Mouse (Mus musculus): ENCODE results near the gene Slc5a5.

- TF ChIP-seq POLR2A (IDR thresholded peaks at IDR 0.05; ENCODE audit: borderline replicate concordance, extremely low read depth, low read depth, low read length) (no peak), CTCF (IDR thresholded peaks at IDR 0.05; ENCODE audit: insufficient read depth, low read length) (no peak)
These were observed 40.7 kb downstream of the Slc5a5 start for GRCm38 (mm10) chr8:70851837-70852236.

Measured in lung, adult 2 months (tissue).